Mouse (Mus musculus) mesoderm, embryonic 11.5 days (tissue): Measurements from ENCODE around the gene Ifi202b.
"Not testable (repeated sequence)": the region's sequence is repeated elsewhere in the genome, so short reads cannot be mapped to it uniquely, and the experiment has no call there.

Experiments
- DNase-seq: peaks from one replicate; pipeline ENCODE4 v3.0.0-alpha.2; 2012; ENCODE audit warnings: low read depth, low spot score

Gene Ifi202b

GRCm38 (mm10) chr1:173982694-173983305, at the start of gene Ifi202b:
Ifi202b (minus strand) TSS chr1:173982744.
- not testable (repeated sequence) for DNase-seq

GRCm38 (mm10) chr1:174031698-174032097, 49.2 kb upstream of the Ifi202b start, which contains the start of gene Ifi205:
Ifi205 (minus strand) TSS chr1:174031810.
- no peak for DNase-seq

- DNase-seq, result not testable (repeated sequence)
These were observed 24.5 kb upstream of the Ifi202b start for GRCm38 (mm10) chr1:174007050-174007449.

GRCm38 (mm10) chr1:174004352-174005109, 22.0 kb upstream of the Ifi202b start:
- DNase-seq, result not testable (repeated sequence)

- DNase-seq, result no peak
These were observed 12.5 kb upstream of the Ifi202b start for GRCm38 (mm10) chr1:173995003-173995402.

- DNase-seq, result not testable (repeated sequence)
These were observed 1.5 kb downstream of the Ifi202b start for GRCm38 (mm10) chr1:173981038-173981437.

- DNase-seq, result no peak
These were observed 4.9 kb downstream of the Ifi202b start for GRCm38 (mm10) chr1:173977622-173978021.

- DNase-seq, result no peak
These were observed 9.4 kb downstream of the Ifi202b start for GRCm38 (mm10) chr1:173973111-173973510.

GRCm38 (mm10) chr1:173961491-173961890, 21.1 kb downstream of the Ifi202b start:
- DNase-seq, result not testable (repeated sequence)

GRCm38 (mm10) chr1:173959998-173960397, 22.5 kb downstream of the Ifi202b start:
- not testable (repeated sequence) for DNase-seq

GRCm38 (mm10) chr1:173955839-173956527, 26.6 kb downstream of the Ifi202b start:
- not testable (repeated sequence) for DNase-seq

- no peak for DNase-seq
These were observed 27.3 kb downstream of the Ifi202b start for GRCm38 (mm10) chr1:173955071-173955796.

- no peak for DNase-seq
These were observed 29.0 kb downstream of the Ifi202b start for GRCm38 (mm10) chr1:173953563-173953962.

- DNase-seq, result not testable (repeated sequence)
These were observed 33.5 kb downstream of the Ifi202b start for GRCm38 (mm10) chr1:173949044-173949443.

GRCm38 (mm10) chr1:173942780-173943066, 39.8 kb downstream of the Ifi202b start:
- not testable (repeated sequence) for DNase-seq

- not testable (repeated sequence) for DNase-seq
These were observed 40.4 kb downstream of the Ifi202b start, which contains the start of the genes Mndal and Ifi203 for GRCm38 (mm10) chr1:173941924-173942779. Mndal (minus strand) TSS chr1:173942491. Ifi203 (minus strand) TSS chr1:173942672.

GRCm38 (mm10) chr1:173941522-173941921, 41.0 kb downstream of the Ifi202b start:
- not testable (repeated sequence) for DNase-seq

- not testable (repeated sequence) for DNase-seq
These were observed 63.3 kb downstream of the Ifi202b start for GRCm38 (mm10) chr1:173919279-173919678.

- no peak for DNase-seq
These were observed 68.0 kb downstream of the Ifi202b start for GRCm38 (mm10) chr1:173914559-173914958.

GRCm38 (mm10) chr1:173913256-173913791, 69.2 kb downstream of the Ifi202b start:
- DNase-seq, result not testable (repeated sequence)
